ENCODE assay signal across 9 mouse cellular contexts in the genomic region with DNA sequence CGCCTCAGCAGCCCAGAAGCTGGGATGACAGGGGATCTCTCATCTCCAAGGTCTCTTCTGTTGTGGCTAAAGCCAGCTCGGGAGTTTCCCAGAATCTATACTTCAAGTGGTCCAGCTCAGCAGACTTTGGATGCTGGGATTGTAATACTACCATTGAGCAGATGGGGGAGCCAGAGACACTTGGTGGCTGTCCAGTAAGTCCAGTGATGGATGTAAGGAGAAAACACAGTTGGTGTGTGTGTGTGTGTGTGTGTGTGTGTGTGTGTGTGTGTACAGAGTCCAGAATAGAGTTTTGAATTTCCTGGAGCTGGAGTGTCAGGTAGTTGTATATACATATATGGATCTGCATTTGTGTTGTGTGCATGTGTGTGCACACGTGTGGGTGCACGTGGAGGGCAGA. TPM values are rescaled to one million over a fixed set of nuclear protein-coding genes. Genes with fewer than 3 reads are reported as not detected.
DNase-seq lines count a peak whose midpoint lies in the region; ATAC-seq lines count a peak whose summit lies in the region.
"Had no signal": no experiment of that assay in that cellular context is flagged by ENCODE, and none has a peak within 500 bp of the region (broad histone marks: within the 10 kb centered on the region; RNA-seq: fewer than 3 reads in every experiment).

No protein-coding gene starts in this region.

- ATAC-seq in monocyte, adult 5-6 weeks (replicated peaks; ENCODE audit: insufficient number of reproducible peaks, low FRiP score, low TSS enrichment, poor library complexity, severe bottlenecking), result no peak

- DNase-seq in urinary bladder, postnatal 14 days (ENCODE audit: low spot score), result peak; percentile 60
- no peak for DNase-seq in urinary bladder, adult 2 months (ENCODE audit: low spot score)
- peak; percentile 64 for DNase-seq in c-Kit-negative CD71-positive TER-119-positive erythroid progenitor cells, embryonic 14.5 days (ENCODE audit: low read depth, low spot score)
- peak; percentile 66 to 93 for DNase-seq in frontal cortex, adult 2 months (ENCODE audit: extremely low spot score in 1 of 2, low spot score in 1 of 2)
- DNase-seq in large intestine, adult 2 months (ENCODE audit: low read depth, low spot score), result peak; percentile 42
- peak; percentile 41 to 62 for DNase-seq in lung, adult 18-20 months
- DNase-seq in retina, postnatal 7 days (ENCODE audit: low read depth, low spot score), result peak; percentile 65

- WGBS in large intestine, adult 2 months, result 46% methylated on average over 4 of the region's 4 CpGs

RNA-seq across cellular contexts. Expression of gene Muc5ac, which starts 32.9 kb away (rescaled TPM):
- not detected in 2 replicates for polyA plus RNA-seq in urinary bladder, adult 2 months (2012; rRNA removed)
- polyA plus RNA-seq in frontal cortex, adult 2 months (2012; rRNA removed), result 0.02 TPM in 1 of 2 replicates, not detected in the other
- polyA plus RNA-seq in large intestine, adult 2 months (2012; rRNA removed), result 0.03 and 0.15 TPM in 2 replicates
- not detected in 3 replicates for total RNA-seq in monocyte, adult 5-6 weeks (2017)
- polyA plus RNA-seq: limb, embryonic 12.5 days had no signal
